Mouse (Mus musculus): ENCODE results near the gene Tns1.

DNA sequence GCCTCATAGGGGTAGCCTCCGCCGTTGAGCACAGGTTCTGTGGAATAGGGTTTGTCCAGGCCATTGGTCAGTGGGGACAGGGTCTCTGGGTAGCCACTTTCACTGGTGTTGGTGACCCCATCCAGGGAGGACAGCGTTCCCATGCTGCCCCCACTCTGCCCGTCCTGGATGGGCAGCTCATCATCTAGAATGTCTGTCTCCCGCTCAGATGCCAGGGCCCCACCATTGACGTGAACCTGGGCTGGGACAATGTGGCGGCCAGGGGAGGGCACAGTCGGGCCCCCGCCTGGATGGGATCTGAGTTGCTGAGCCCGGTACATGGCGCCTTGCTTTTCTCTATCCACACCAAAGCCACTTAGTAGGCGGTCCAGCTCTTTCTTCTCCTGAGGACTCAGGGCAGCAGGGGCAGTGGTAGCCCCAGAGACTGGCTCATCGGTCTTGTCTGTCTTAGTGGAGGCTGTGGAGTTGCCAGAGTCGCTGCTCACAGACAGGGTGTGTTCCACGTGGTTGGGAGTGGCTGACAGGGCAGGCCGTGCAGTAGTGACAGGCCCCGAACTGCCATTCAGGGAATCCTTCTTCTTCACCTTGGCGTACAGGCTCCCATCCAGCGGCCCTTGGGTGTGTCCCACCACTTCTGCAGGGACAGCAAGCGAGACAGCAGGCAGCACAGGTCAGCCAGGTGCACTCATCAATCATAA, 170.8 kb downstream of the Tns1 start:
- TF ChIP-seq CTCF (IDR thresholded peaks at IDR 0.05; ENCODE audit: borderline replicate concordance, extremely low read depth, insufficient read depth, insufficient read length): no peak
- no peak for TF ChIP-seq POLR2A (IDR thresholded peaks at IDR 0.05; ENCODE audit: borderline replicate concordance, extremely low read depth, insufficient read depth, insufficient read length, poor library complexity, severe bottlenecking)
